ENCODE assay signal across 12 mouse cellular contexts in the genomic region with DNA sequence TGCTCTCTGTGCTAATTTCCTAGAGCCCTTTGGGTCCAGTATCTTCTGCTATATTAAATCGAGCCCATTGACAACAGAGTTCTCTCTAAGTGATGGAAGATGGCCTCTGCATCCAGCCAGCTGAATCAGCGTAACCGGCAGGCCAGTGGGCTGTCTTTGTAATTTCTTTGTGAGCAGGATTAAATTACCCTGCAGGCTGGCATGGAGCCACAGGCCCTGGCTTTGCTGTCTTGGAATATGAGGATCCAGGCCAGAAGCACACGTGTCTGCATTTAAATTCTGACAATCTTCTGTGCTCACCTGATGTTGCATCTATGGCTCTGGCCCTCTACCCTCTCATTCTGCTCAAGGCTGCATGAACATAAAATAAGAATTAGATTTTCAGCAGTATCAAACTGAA. TPM values are rescaled to one million over a fixed set of nuclear protein-coding genes. Genes with fewer than 3 reads are reported as not detected.
"Had no signal": no experiment of that assay in that cellular context is flagged by ENCODE, and none has a peak within 500 bp of the region (broad histone marks: within the 10 kb centered on the region; RNA-seq: fewer than 3 reads in every experiment).

No protein-coding gene starts in this region.

- H3K27ac ChIP-seq: limb, embryonic 12.5 days; liver, embryonic 13.5 days; midbrain, embryonic 12.5 days; neural tube, embryonic 15.5 days had no signal

- H3K9ac ChIP-seq: limb, embryonic 12.5 days; liver, embryonic 13.5 days; liver, postnatal 0 days; midbrain, embryonic 12.5 days; neural tube, embryonic 15.5 days had no signal

- ATAC-seq: liver, postnatal 0 days had no signal

- H3K4me2 ChIP-seq: limb, embryonic 12.5 days; liver, embryonic 13.5 days; midbrain, embryonic 12.5 days; neural tube, embryonic 15.5 days had no signal

- H3K36me3 ChIP-seq: limb, embryonic 12.5 days; liver, embryonic 13.5 days had no signal

- H3K4me1 ChIP-seq: limb, embryonic 12.5 days; liver, embryonic 13.5 days; midbrain, embryonic 12.5 days; neural tube, embryonic 15.5 days had no signal

- H3K27me3 ChIP-seq: limb, embryonic 12.5 days; liver, embryonic 13.5 days; midbrain, embryonic 12.5 days; neural tube, embryonic 15.5 days had no signal

- H3K4me3 ChIP-seq: limb, embryonic 12.5 days; liver, embryonic 13.5 days; midbrain, embryonic 12.5 days; myocyte; neural tube, embryonic 15.5 days had no signal

- DNase-seq: kidney, postnatal 25 days; liver; liver, embryonic 13.5 days; liver, postnatal 0 days; right cerebral cortex, adult 18-20 months; right cerebral cortex, postnatal 25 days; thymus, postnatal 36 days had no signal

RNA-seq across cellular contexts. Expression of a gene that starts 17.0 kb away (rescaled TPM):
- total RNA-seq: megakaryocyte-erythroid progenitor cell, adult 5-6 weeks had no signal
- polyA plus RNA-seq: myocyte had no signal
